Mouse (Mus musculus): ENCODE results near the gene Tmem184a.
A peak's percentile ranks its signal among the peaks of the same experiment; 100 is the strongest.

DNA sequence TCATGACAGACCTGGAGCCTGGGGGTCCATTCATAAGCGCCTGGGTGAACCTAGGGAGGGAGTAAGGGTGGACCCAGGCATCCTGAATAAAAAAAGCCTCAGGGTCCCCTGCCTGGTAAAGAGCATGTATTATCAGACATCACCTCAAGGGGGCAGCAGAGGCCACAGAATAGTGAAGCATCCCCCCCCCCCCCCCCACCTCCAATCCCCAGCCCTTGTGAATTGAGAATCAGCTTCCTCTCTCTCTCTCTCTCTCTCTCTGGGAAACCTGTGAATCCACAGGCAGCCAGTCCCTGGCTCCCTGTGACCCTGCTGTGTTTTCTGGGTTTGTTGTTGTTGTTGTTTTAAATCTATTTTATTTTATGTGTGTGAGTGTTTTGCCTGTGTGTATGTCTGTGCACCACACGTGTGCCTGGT lies 18.8 kb upstream of the Tmem184a start:
- peak; percentile 21; the same call in 1 of the 2 replicates for TF ChIP-seq CTCF (IDR thresholded peaks at IDR 0.05; ENCODE audit: extremely low read depth, insufficient read depth, insufficient read length, insufficient replicate concordance)
- TF ChIP-seq POLR2A (IDR thresholded peaks at IDR 0.05; ENCODE audit: low read depth, low read length), result no peak
